Mouse (Mus musculus): ENCODE results near the gene Smc5. TPM values are rescaled to one million over a fixed set of nuclear protein-coding genes. Genes with fewer than 3 reads are reported as not detected.

The Smc5 gene
- polyA plus RNA-seq, 1 experiment = 7.7 TPM

- H3K79me3 ChIP-seq (ENCODE audit: low read depth) = no peaks in the 10 kb centered on the region
- no peaks in the 10 kb centered on the region for H3K27me3 ChIP-seq (ENCODE audit: control insufficient read depth, insufficient read depth, insufficient read length)
- H3ac ChIP-seq (ENCODE audit: control insufficient read depth, insufficient read length, low read depth) = no peak overlapping the region
- no peak overlapping the region for H3K4me3 ChIP-seq (ENCODE audit: insufficient read depth, poor library complexity, severe bottlenecking)
- no peaks in the 10 kb centered on the region for H3K36me3 ChIP-seq (ENCODE audit: control insufficient read depth, insufficient read depth)
- TF ChIP-seq MAX (IDR thresholded peaks at IDR 0.05) (no peak), FOSL1 (IDR thresholded peaks at IDR 0.05; ENCODE audit: insufficient read depth, low read length, poor library complexity, severe bottlenecking) (no peak), CTCF (IDR thresholded peaks at IDR 0.05; ENCODE audit: control insufficient read depth, insufficient read depth, insufficient read length) (no peak), MYOG (IDR thresholded peaks at IDR 0.05; ENCODE audit: control insufficient read depth, extremely low read depth, insufficient read length) (no peak), CEBPB (IDR thresholded peaks at IDR 0.05; ENCODE audit: low read depth) (no peak)
- H3K79me2 ChIP-seq (ENCODE audit: control insufficient read depth, insufficient read depth) = no peaks in the 10 kb centered on the region
Observed at GRCm38 (mm10) chr19:23162387-23162809, 111.3 kb downstream of the Smc5 start.

GRCm38 (mm10) chr19:23159780-23160395 is 113.8 kb downstream of the Smc5 start:
- no peaks in the 10 kb centered on the region for H3K79me2 ChIP-seq (ENCODE audit: control insufficient read depth, insufficient read depth)
- no peaks in the 10 kb centered on the region for H3K36me3 ChIP-seq (ENCODE audit: control insufficient read depth, insufficient read depth)
- H3ac ChIP-seq (ENCODE audit: control insufficient read depth, insufficient read length, low read depth) = no peak overlapping the region
- no peaks in the 10 kb centered on the region for H3K27me3 ChIP-seq (ENCODE audit: control insufficient read depth, insufficient read depth, insufficient read length)
- TF ChIP-seq CTCF (IDR thresholded peaks at IDR 0.05; ENCODE audit: control insufficient read depth, insufficient read depth, insufficient read length) = no peak
- no peak for TF ChIP-seq USF1 (IDR thresholded peaks at IDR 0.05; ENCODE audit: low read depth)
- no peak for TF ChIP-seq MAX (IDR thresholded peaks at IDR 0.05)
- TF ChIP-seq MYOG (IDR thresholded peaks at IDR 0.05; ENCODE audit: control insufficient read depth, extremely low read depth, insufficient read length) = no peak
- TF ChIP-seq MYOD1 (IDR thresholded peaks at IDR 0.05; ENCODE audit: control insufficient read depth, insufficient read length, low read depth) = no peak
- TF ChIP-seq FOSL1 (IDR thresholded peaks at IDR 0.05; ENCODE audit: insufficient read depth, low read length, poor library complexity, severe bottlenecking) = no peak
- no peak for TF ChIP-seq CEBPB (IDR thresholded peaks at IDR 0.05; ENCODE audit: low read depth)
- no peak overlapping the region for H3K4me3 ChIP-seq (ENCODE audit: insufficient read depth, poor library complexity, severe bottlenecking)
- no peaks in the 10 kb centered on the region for H3K79me3 ChIP-seq (ENCODE audit: low read depth)

Other genes starting within 250 kb of the Smc5 start
- 2.5 TPM for gene Klf9, start 132.7 kb downstream of the Smc5 start, polyA plus RNA-seq (2012; fragmentation: generic; extraction: Trizol)
- 0.77 TPM for gene Mamdc2, start 174.5 kb upstream of the Smc5 start, polyA plus RNA-seq (2012; fragmentation: generic; extraction: Trizol)

Measured in C2C12 (cell line).